Mouse (Mus musculus): ENCODE measurements around the gene Cds2.
"Not testable (repeated sequence)": the region's sequence is repeated elsewhere in the genome, so short reads cannot be mapped to it uniquely, and the experiment has no call there.

Gene Cds2

GRCm38 (mm10) chr2:132264266-132264710 is 1.3 kb downstream of the Cds2 start:
- no peak for ATAC-seq (ENCODE audit: insufficient number of reproducible peaks, low FRiP score, low TSS enrichment)

- ATAC-seq (ENCODE audit: insufficient number of reproducible peaks, low FRiP score, low TSS enrichment), result no peak
These were observed 2.2 kb downstream of the Cds2 start for GRCm38 (mm10) chr2:132265196-132265595.

GRCm38 (mm10) chr2:132266086-132266485 is 3.1 kb downstream of the Cds2 start:
- no peak for ATAC-seq (ENCODE audit: insufficient number of reproducible peaks, low FRiP score, low TSS enrichment)

GRCm38 (mm10) chr2:132269217-132269616 is 6.3 kb downstream of the Cds2 start:
- ATAC-seq (ENCODE audit: insufficient number of reproducible peaks, low FRiP score, low TSS enrichment), result no peak

- ATAC-seq (ENCODE audit: insufficient number of reproducible peaks, low FRiP score, low TSS enrichment), result no peak
These were observed 7.5 kb downstream of the Cds2 start for GRCm38 (mm10) chr2:132270331-132270951.

- no peak for ATAC-seq (ENCODE audit: insufficient number of reproducible peaks, low FRiP score, low TSS enrichment)
These were observed 9.9 kb downstream of the Cds2 start for GRCm38 (mm10) chr2:132272694-132273389.

GRCm38 (mm10) chr2:132275527-132275926 is 12.6 kb downstream of the Cds2 start:
- ATAC-seq (ENCODE audit: insufficient number of reproducible peaks, low FRiP score, low TSS enrichment), result no peak

GRCm38 (mm10) chr2:132276249-132276648 is 13.3 kb downstream of the Cds2 start:
- ATAC-seq (ENCODE audit: insufficient number of reproducible peaks, low FRiP score, low TSS enrichment), result no peak

GRCm38 (mm10) chr2:132278273-132278853 is 15.4 kb downstream of the Cds2 start:
- ATAC-seq (ENCODE audit: insufficient number of reproducible peaks, low FRiP score, low TSS enrichment), result no peak

GRCm38 (mm10) chr2:132279336-132279882 is 16.5 kb downstream of the Cds2 start:
- no peak for ATAC-seq (ENCODE audit: insufficient number of reproducible peaks, low FRiP score, low TSS enrichment)

GRCm38 (mm10) chr2:132279978-132280377 is 17.0 kb downstream of the Cds2 start:
- ATAC-seq (ENCODE audit: insufficient number of reproducible peaks, low FRiP score, low TSS enrichment), result no peak

GRCm38 (mm10) chr2:132280518-132281120 is 17.7 kb downstream of the Cds2 start:
- ATAC-seq (ENCODE audit: insufficient number of reproducible peaks, low FRiP score, low TSS enrichment), result no peak

GRCm38 (mm10) chr2:132281560-132282452 is 18.9 kb downstream of the Cds2 start:
- no peak for ATAC-seq (ENCODE audit: insufficient number of reproducible peaks, low FRiP score, low TSS enrichment)

GRCm38 (mm10) chr2:132282453-132283174 is 19.7 kb downstream of the Cds2 start:
- no peak for ATAC-seq (ENCODE audit: insufficient number of reproducible peaks, low FRiP score, low TSS enrichment)

- no peak for ATAC-seq (ENCODE audit: insufficient number of reproducible peaks, low FRiP score, low TSS enrichment)
These were observed 20.5 kb downstream of the Cds2 start for GRCm38 (mm10) chr2:132283236-132284070.

GRCm38 (mm10) chr2:132284492-132285139 is 21.7 kb downstream of the Cds2 start:
- ATAC-seq (ENCODE audit: insufficient number of reproducible peaks, low FRiP score, low TSS enrichment), result no peak

- not testable (repeated sequence) for ATAC-seq (ENCODE audit: insufficient number of reproducible peaks, low FRiP score, low TSS enrichment)
These were observed 22.8 kb downstream of the Cds2 start for GRCm38 (mm10) chr2:132285722-132286121.
